Mouse (Mus musculus): ENCODE measurements around the gene Prkar1b. TPM values are rescaled to one million over a fixed set of nuclear protein-coding genes. Genes with fewer than 3 reads are reported as not detected.

The Prkar1b gene
- polyA plus RNA-seq, 1 experiment: 1.3 TPM

DNA sequence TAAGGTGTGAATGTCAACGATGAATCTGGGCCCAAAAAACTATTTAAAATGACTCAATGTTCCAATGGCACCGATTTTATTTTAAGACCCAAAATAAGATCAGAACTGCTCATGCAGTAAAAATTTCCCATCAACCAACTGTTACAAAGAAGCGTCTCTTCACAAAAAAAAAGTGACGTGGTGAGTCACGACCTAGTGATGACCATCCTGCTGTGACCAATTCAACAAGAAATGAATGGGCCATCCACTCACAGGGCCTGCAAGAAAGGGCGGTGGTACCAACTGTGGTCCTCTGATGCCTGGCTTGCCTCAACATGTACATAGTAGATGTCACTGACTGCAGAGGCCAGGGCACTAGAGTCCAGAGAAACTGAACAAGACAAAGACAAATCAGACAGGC is 160.2 kb downstream of the Prkar1b start:
- Histone ChIP-seq H3ac (ENCODE audit: control insufficient read depth, insufficient read length) (no peak overlapping the region), H3K36me3 (ENCODE audit: control insufficient read depth, insufficient read depth) (peaks cover 31% of the 10 kb centered on the region), H3K79me2 (ENCODE audit: control insufficient read depth, insufficient read depth) (peaks cover 54% of the 10 kb centered on the region), H3K27me3 (ENCODE audit: control insufficient read depth, insufficient read depth, insufficient read length) (no peaks in the 10 kb centered on the region), H3K4me2 (ENCODE audit: low read depth) (peak overlapping the region; percentile 36), H3K4me3 (no peak overlapping the region)
- TF ChIP-seq USF1 (IDR thresholded peaks at IDR 0.05; ENCODE audit: low read depth): no peak
- no peak for TF ChIP-seq POLR2A (IDR thresholded peaks at IDR 0.05; ENCODE audit: insufficient read length, low read depth)
- no peak for TF ChIP-seq MYOG (IDR thresholded peaks at IDR 0.05; ENCODE audit: control insufficient read depth in 1 of 3, insufficient read depth in 1 of 3, insufficient read length in 2 of 3, low read depth in 2 of 3)
- no peak for TF ChIP-seq TCF3 (IDR thresholded peaks at IDR 0.05; ENCODE audit: insufficient read length, low read depth)
- no peak for TF ChIP-seq MYOD1 (IDR thresholded peaks at IDR 0.05; ENCODE audit: control insufficient read depth in 1 of 3, insufficient read length in 2 of 3, low read depth in 2 of 3)
- no peak for TF ChIP-seq TCF12 (IDR thresholded peaks at IDR 0.05; ENCODE audit: insufficient read depth, poor library complexity, severe bottlenecking)
- TF ChIP-seq E2F4 (IDR thresholded peaks at IDR 0.05; ENCODE audit: insufficient read depth): no peak
- TF ChIP-seq SRF (IDR thresholded peaks at IDR 0.05; ENCODE audit: control insufficient read depth, insufficient read length, low read depth): no peak
- no peak for TF ChIP-seq MAX (IDR thresholded peaks at IDR 0.05; ENCODE audit: low read depth)
- TF ChIP-seq POLR2AphosphoS2 (IDR thresholded peaks at IDR 0.05; ENCODE audit: insufficient read length, low read depth): no peak
- no peak for TF ChIP-seq REST (IDR thresholded peaks at IDR 0.05; ENCODE audit: insufficient read depth, insufficient read length)

DNA sequence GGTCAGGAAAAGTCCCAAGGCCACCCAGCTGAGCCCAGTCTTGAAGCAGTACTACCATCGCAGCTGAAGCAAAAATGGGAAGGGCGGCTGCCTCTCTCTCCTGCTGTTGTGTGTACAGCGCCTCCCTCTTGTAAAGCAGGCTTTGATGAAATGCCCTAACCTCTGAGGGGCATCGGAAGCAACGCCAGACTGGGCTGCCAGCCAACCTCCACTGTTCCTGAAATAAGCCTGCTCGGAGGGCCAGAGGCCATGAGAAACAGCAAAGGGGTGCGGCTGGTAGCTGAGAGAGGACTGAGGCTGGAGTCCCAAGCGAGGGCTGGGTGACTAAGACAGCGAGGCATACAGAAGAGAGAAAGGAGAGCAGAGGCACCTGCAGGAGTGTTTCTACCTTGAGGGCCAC is 161.0 kb downstream of the Prkar1b start:
- no peak for TF ChIP-seq USF1 (IDR thresholded peaks at IDR 0.05; ENCODE audit: low read depth)
- TF ChIP-seq E2F4 (IDR thresholded peaks at IDR 0.05; ENCODE audit: insufficient read depth): no peak
- TF ChIP-seq REST (IDR thresholded peaks at IDR 0.05; ENCODE audit: insufficient read depth, insufficient read length): no peak
- no peak for TF ChIP-seq TCF3 (IDR thresholded peaks at IDR 0.05; ENCODE audit: insufficient read length, low read depth)
- no peak for TF ChIP-seq CEBPB (IDR thresholded peaks at IDR 0.05; ENCODE audit: insufficient read depth, poor library complexity, severe bottlenecking)
- no peak for TF ChIP-seq TCF12 (IDR thresholded peaks at IDR 0.05; ENCODE audit: insufficient read depth, poor library complexity, severe bottlenecking)
- TF ChIP-seq MYOG (IDR thresholded peaks at IDR 0.05; ENCODE audit: control insufficient read depth in 1 of 3, insufficient read depth in 1 of 3, insufficient read length in 2 of 3, low read depth in 2 of 3): no peak
- TF ChIP-seq MYOD1 (IDR thresholded peaks at IDR 0.05; ENCODE audit: control insufficient read depth in 1 of 3, insufficient read length in 2 of 3, low read depth in 2 of 3): no peak
- no peak for TF ChIP-seq MAX (IDR thresholded peaks at IDR 0.05; ENCODE audit: low read depth)
- no peak for TF ChIP-seq POLR2AphosphoS2 (IDR thresholded peaks at IDR 0.05; ENCODE audit: insufficient read length, low read depth)
- no peak for TF ChIP-seq POLR2A (IDR thresholded peaks at IDR 0.05; ENCODE audit: insufficient read length, low read depth)
- TF ChIP-seq SRF (IDR thresholded peaks at IDR 0.05; ENCODE audit: control insufficient read depth, insufficient read length, low read depth): no peak
- Histone ChIP-seq H3K4me2 (ENCODE audit: low read depth) (no peak overlapping the region), H3ac (ENCODE audit: control insufficient read depth, insufficient read length) (no peak overlapping the region), H3K79me2 (ENCODE audit: control insufficient read depth, insufficient read depth) (peaks cover 53% of the 10 kb centered on the region), H3K4me3 (no peak overlapping the region), H3K27me3 (ENCODE audit: control insufficient read depth, insufficient read depth, insufficient read length) (no peaks in the 10 kb centered on the region), H3K36me3 (ENCODE audit: control insufficient read depth, insufficient read depth) (peaks cover 36% of the 10 kb centered on the region)

DNA sequence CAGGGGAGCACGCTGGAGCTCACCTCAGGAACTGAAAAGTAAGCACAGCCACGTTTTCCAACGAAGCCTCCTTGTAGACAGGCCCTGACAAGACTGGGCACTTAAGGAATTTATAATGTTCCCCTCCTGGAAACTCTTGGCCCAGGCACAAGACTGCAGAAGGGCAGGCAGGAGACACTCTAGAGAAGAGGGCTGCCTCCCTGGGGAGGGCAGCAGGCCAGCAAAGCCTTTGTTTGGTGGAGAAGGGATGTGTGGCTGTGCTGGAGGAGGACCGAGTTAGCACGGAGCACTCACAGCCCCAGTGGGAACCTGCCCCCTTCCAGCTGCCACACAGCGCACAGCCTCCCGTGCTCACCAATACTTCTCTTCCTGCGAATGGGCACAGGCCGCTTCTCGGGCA is 161.8 kb downstream of the Prkar1b start:
- no peak overlapping the region for H3ac ChIP-seq (ENCODE audit: control insufficient read depth, insufficient read length)
- H3K4me2 ChIP-seq (ENCODE audit: low read depth): no peak overlapping the region
- no peak overlapping the region for H3K4me3 ChIP-seq
- no peak for TF ChIP-seq POLR2AphosphoS2 (IDR thresholded peaks at IDR 0.05; ENCODE audit: insufficient read length, low read depth)
- TF ChIP-seq CEBPB (IDR thresholded peaks at IDR 0.05; ENCODE audit: insufficient read depth, poor library complexity, severe bottlenecking): no peak
- TF ChIP-seq USF1 (IDR thresholded peaks at IDR 0.05; ENCODE audit: low read depth): no peak
- TF ChIP-seq POLR2A (IDR thresholded peaks at IDR 0.05; ENCODE audit: insufficient read length, low read depth): no peak
- TF ChIP-seq MAX (IDR thresholded peaks at IDR 0.05; ENCODE audit: low read depth): no peak
- H3K27me3 ChIP-seq (ENCODE audit: control insufficient read depth, insufficient read depth, insufficient read length): no peaks in the 10 kb centered on the region
- peaks cover 46% of the 10 kb centered on the region for H3K79me2 ChIP-seq (ENCODE audit: control insufficient read depth, insufficient read depth)
- peaks cover 38% of the 10 kb centered on the region for H3K36me3 ChIP-seq (ENCODE audit: control insufficient read depth, insufficient read depth)

DNA sequence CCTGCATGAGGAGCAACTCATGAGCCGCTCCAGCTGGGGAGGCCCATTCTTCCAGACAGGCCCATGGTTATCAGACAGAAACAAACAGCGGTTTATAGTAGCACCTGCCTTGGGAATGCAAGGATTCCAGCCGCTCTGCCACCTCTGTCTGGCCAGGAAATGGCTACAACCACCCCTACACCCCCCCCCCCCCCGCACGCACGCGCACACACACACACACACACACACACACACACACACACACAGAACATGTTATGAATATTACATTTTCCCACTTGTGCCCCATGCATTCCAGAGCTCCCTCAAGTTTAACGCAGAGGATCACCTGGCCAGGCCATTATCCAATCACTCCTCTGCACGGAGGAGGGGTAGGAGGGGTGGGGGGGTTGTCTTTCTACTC is 167.9 kb downstream of the Prkar1b start:
- Histone ChIP-seq H3K4me3 (no peak overlapping the region), H3K4me2 (ENCODE audit: low read depth) (no peak overlapping the region), H3K27me3 (ENCODE audit: control insufficient read depth, insufficient read depth, insufficient read length) (no peaks in the 10 kb centered on the region), H3ac (ENCODE audit: control insufficient read depth, insufficient read length) (no peak overlapping the region), H3K36me3 (ENCODE audit: control insufficient read depth, insufficient read depth) (peaks cover 35% of the 10 kb centered on the region), H3K79me2 (ENCODE audit: control insufficient read depth, insufficient read depth) (peaks cover 7% of the 10 kb centered on the region)
- TF ChIP-seq TCF3 (IDR thresholded peaks at IDR 0.05; ENCODE audit: insufficient read length, low read depth) (no peak), MAX (IDR thresholded peaks at IDR 0.05; ENCODE audit: low read depth) (no peak), SRF (IDR thresholded peaks at IDR 0.05; ENCODE audit: control insufficient read depth, insufficient read length, low read depth) (no peak)

DNA sequence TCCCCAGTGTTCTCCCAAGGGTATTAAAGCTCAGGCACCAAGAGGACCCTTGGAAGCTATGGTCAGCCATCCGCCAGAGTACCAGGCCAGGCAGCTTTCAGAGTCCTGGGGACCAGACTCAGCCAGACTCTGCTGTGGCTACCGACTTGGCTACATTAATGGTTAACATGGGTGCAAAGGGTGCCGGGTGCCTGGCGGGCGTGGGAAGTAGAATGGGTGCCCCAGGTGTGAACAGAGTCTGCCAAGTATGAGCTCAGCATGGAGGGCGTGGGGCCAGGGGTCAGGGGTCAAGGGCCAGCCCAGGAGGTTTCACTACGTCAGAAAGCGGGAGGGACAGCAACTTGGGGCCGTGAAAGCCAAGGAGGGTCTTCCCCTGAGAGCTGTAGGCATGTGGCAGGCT is 169.2 kb downstream of the Prkar1b start:
- Histone ChIP-seq H3K79me2 (ENCODE audit: control insufficient read depth, insufficient read depth) (peaks cover 7% of the 10 kb centered on the region), H3K4me3 (no peak overlapping the region), H3K4me2 (ENCODE audit: low read depth) (no peak overlapping the region), H3ac (ENCODE audit: control insufficient read depth, insufficient read length) (no peak overlapping the region), H3K27me3 (ENCODE audit: control insufficient read depth, insufficient read depth, insufficient read length) (no peaks in the 10 kb centered on the region), H3K36me3 (ENCODE audit: control insufficient read depth, insufficient read depth) (peaks cover 34% of the 10 kb centered on the region)
- TF ChIP-seq E2F4 (IDR thresholded peaks at IDR 0.05; ENCODE audit: insufficient read depth): no peak
- TF ChIP-seq MYOD1 (IDR thresholded peaks at IDR 0.05; ENCODE audit: control insufficient read depth in 1 of 3, insufficient read length in 2 of 3, low read depth in 2 of 3): no peak
- no peak for TF ChIP-seq MYOG (IDR thresholded peaks at IDR 0.05; ENCODE audit: control insufficient read depth in 1 of 3, insufficient read depth in 1 of 3, insufficient read length in 2 of 3, low read depth in 2 of 3)
- TF ChIP-seq TCF12 (IDR thresholded peaks at IDR 0.05; ENCODE audit: insufficient read depth, poor library complexity, severe bottlenecking): no peak
- no peak for TF ChIP-seq TCF3 (IDR thresholded peaks at IDR 0.05; ENCODE audit: insufficient read length, low read depth)
- TF ChIP-seq MAX (IDR thresholded peaks at IDR 0.05; ENCODE audit: low read depth): no peak
- no peak for TF ChIP-seq POLR2AphosphoS2 (IDR thresholded peaks at IDR 0.05; ENCODE audit: insufficient read length, low read depth)
- TF ChIP-seq SRF (IDR thresholded peaks at IDR 0.05; ENCODE audit: control insufficient read depth, insufficient read length, low read depth): no peak
- no peak for TF ChIP-seq POLR2A (IDR thresholded peaks at IDR 0.05; ENCODE audit: insufficient read length, low read depth)
- no peak for TF ChIP-seq USF1 (IDR thresholded peaks at IDR 0.05; ENCODE audit: low read depth)
- no peak for TF ChIP-seq CEBPB (IDR thresholded peaks at IDR 0.05; ENCODE audit: insufficient read depth, poor library complexity, severe bottlenecking)
- no peak for TF ChIP-seq REST (IDR thresholded peaks at IDR 0.05; ENCODE audit: insufficient read depth, insufficient read length)
